Mouse (Mus musculus) heart, postnatal 0 days (tissue): ENCODE measurements at regions not wholly inside any gene's neighbourhood (a gene's known extent, or its start where the extent isn't known, plus 50 kb on each side); places are given as distances from the start of the nearest gene placed in this dataset.

Experiments
- ATAC-seq: fragments of 200-750 bp; cut with Nextera tagmentation; 2 replicates; pipeline ENCODE4 v1.8.0; 2017; ENCODE audit warnings: low read depth, moderate number of reproducible peaks, moderate library complexity; ENCODE audit not compliant: insufficient read depth
- DNase-seq: peaks from one replicate; pipeline ENCODE4 v3.0.0-alpha.2; 2016; ENCODE audit warnings: low spot score
- H3K27ac ChIP-seq: fragments of 300-500 bp; sonication (generic); 2 replicates; pipeline ENCODE4 v1.5.1; 2014; ENCODE audit warnings: low read depth, mild to moderate bottlenecking
- H3K27me3 ChIP-seq: fragments of 300-500 bp; sonication (generic); 2 replicates; pipeline ENCODE4 v1.6.1; 2014; ENCODE audit warnings: low read length, mixed read lengths; ENCODE audit not compliant: control insufficient read depth, insufficient read depth
- H3K36me3 ChIP-seq: fragments of 300-500 bp; sonication (generic); replicated peaks from 2 replicates; pipeline ENCODE4 v1.6.1; 2014; ENCODE audit warnings: low read length, mixed read lengths; ENCODE audit not compliant: control insufficient read depth, insufficient read depth
- H3K4me1 ChIP-seq: fragments of 300-500 bp; sonication (generic); 2 replicates; pipeline ENCODE4 v1.6.1; 2014; ENCODE audit warnings: antibody characterized with exemption; ENCODE audit not compliant: control insufficient read depth, insufficient read depth
- H3K4me2 ChIP-seq: fragments of 300-500 bp; sonication (generic); 2 replicates; pipeline ENCODE4 v1.6.1; 2014; ENCODE audit warnings: low read depth, mild to moderate bottlenecking, low read length, moderate library complexity
- H3K4me3 ChIP-seq: fragments of 300-500 bp; sonication (generic); 2 replicates; pipeline ENCODE4 v1.5.1; 2014; ENCODE audit warnings: low read depth, low read length
- H3K9ac ChIP-seq: fragments of 300-500 bp; sonication (generic); replicated peaks from 2 replicates; pipeline ENCODE4 v1.6.1; 2014; ENCODE audit warnings: low read depth, low read length, mixed read lengths
- H3K9me3 ChIP-seq: fragments of 300-500 bp; sonication (generic); replicated peaks from 2 replicates; pipeline ENCODE4 v1.6.1; 2016; ENCODE audit warnings: low read length; ENCODE audit not compliant: control insufficient read depth
- CTCF ChIP-seq: IDR thresholded peaks from 2 replicates; pipeline ENCODE4 v1.5.1; 2016; ENCODE audit warnings: antibody characterized with exemption, control low read depth, low read depth
- EP300 ChIP-seq: IDR thresholded peaks from 2 replicates; pipeline ENCODE4 v1.6.1; 2016; ENCODE audit warnings: antibody characterized with exemption, low read depth
- WGBS: fragments of 180-500 bp; shearing (Covaris S2); extraction: QIAGEN DNeasy Blood & Tissue Kit; methylation state at CpG from one replicate; pipeline ENCODE4 v1.1.7; 2014; 5-methylcytosine and 5-hydroxymethylcytosine counted together

GRCm38 (mm10) chr7:68571315-68571714 lies 177.7 kb downstream of the Arrdc4 start:
- DNase-seq (no peak), ATAC-seq (no peak)
- Histone ChIP-seq H3K4me3 (no peak overlapping the region), H3K9ac (no peak overlapping the region), H3K27me3 (no peaks in the 10 kb centered on the region), H3K9me3 (no peaks in the 10 kb centered on the region), H3K27ac (no peak overlapping the region), H3K4me2 (no peak overlapping the region), H3K4me1 (no peaks in the 10 kb centered on the region), H3K36me3 (no peaks in the 10 kb centered on the region)
- no peak for TF ChIP-seq CTCF
- no peak for TF ChIP-seq EP300
- 72% methylated on average over 4 of the region's 4 CpGs for WGBS

- 81% methylated on average over 9 of the region's 9 CpGs for WGBS
- no peaks in the 10 kb centered on the region for H3K27me3 ChIP-seq
- no peaks in the 10 kb centered on the region for H3K4me1 ChIP-seq
- no peaks in the 10 kb centered on the region for H3K9me3 ChIP-seq
- H3K4me2 ChIP-seq: no peak overlapping the region
- ATAC-seq: no peak
- DNase-seq: no peak
- H3K4me3 ChIP-seq: no peak overlapping the region
- H3K27ac ChIP-seq: no peak overlapping the region
- no peaks in the 10 kb centered on the region for H3K36me3 ChIP-seq
- H3K9ac ChIP-seq: no peak overlapping the region
- no peak for TF ChIP-seq CTCF
- TF ChIP-seq EP300: no peak
These were observed 180.9 kb downstream of the Arrdc4 start for GRCm38 (mm10) chr7:68568127-68568510.

DNA sequence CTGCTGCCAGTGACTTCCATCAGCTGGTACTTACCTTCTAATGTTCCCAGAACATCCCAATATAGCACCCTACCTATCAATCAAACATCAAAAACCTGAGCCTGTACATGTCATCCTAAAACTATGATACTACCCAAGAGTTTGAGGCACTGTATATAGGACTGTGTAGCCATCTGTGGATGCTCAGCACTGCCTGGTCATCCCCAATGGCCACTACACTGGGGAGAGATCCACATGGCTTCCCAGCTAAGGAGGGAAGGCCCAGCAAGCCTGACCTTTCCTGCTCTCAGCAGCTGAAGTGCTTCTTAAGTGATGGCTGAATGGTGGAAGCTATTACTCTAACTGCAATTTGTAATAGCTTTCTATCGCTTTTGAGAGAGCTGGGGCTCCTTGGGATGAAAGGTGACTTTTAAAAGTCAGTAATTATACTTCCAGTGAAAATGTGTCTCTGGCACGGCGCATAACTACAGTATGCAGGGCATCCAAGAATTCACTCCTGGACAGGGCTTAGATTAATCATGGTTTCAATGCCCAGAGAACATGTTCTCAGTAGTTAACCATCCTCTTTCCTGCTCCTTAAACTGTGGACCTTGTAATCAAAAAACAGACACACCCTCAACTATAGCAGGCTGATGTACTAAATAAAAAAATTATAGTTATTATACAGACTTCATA lies 181.5 kb downstream of the Arrdc4 start:
- TF ChIP-seq CTCF (no peak), EP300 (no peak)
- WGBS: 91% methylated on average over 3 of the region's 3 CpGs
- Histone ChIP-seq H3K27ac (no peak overlapping the region), H3K4me2 (no peak overlapping the region), H3K27me3 (no peaks in the 10 kb centered on the region), H3K4me3 (no peak overlapping the region), H3K9me3 (no peaks in the 10 kb centered on the region), H3K4me1 (no peaks in the 10 kb centered on the region), H3K9ac (no peak overlapping the region), H3K36me3 (no peaks in the 10 kb centered on the region)
- DNase-seq: no peak
- ATAC-seq: no peak

GRCm38 (mm10) chr7:68559440-68560343 lies 189.3 kb downstream of the Arrdc4 start:
- DNase-seq (no peak), ATAC-seq (no peak)
- H3K4me3 ChIP-seq: no peak overlapping the region
- no peaks in the 10 kb centered on the region for H3K9me3 ChIP-seq
- no peak overlapping the region for H3K27ac ChIP-seq
- no peaks in the 10 kb centered on the region for H3K4me1 ChIP-seq
- H3K27me3 ChIP-seq: no peaks in the 10 kb centered on the region
- 73% methylated on average over 15 of the region's 15 CpGs for WGBS
- TF ChIP-seq CTCF: no peak
- TF ChIP-seq EP300: no peak
- no peaks in the 10 kb centered on the region for H3K36me3 ChIP-seq
- no peak overlapping the region for H3K4me2 ChIP-seq
- H3K9ac ChIP-seq: no peak overlapping the region

DNA sequence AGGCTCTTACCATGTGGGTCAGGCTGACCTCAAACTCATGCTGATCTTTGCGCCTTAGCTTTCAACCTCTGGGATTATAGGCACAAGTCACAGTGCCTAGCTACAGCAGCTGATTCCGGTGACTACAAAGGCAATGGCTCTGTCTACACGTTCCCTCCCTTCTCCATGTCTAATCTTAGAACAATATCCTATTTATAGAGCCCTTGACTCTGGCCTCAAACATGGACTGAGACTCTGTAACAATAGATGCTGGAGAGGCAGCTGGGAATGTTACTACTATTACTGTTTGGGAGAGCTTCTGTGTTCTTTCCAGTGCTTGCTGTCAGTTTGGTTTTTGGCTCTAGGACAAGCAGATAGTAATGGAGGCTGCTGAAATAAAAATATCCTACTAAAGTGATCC lies 198.7 kb downstream of the Arrdc4 start:
- DNase-seq (peak; percentile 90), ATAC-seq (peak; percentile 94)
- H3K36me3 ChIP-seq: no peaks in the 10 kb centered on the region
- no peaks in the 10 kb centered on the region for H3K4me1 ChIP-seq
- peak overlapping the region; percentile 83 for H3K27ac ChIP-seq
- no peak overlapping the region for H3K4me2 ChIP-seq
- no peaks in the 10 kb centered on the region for H3K27me3 ChIP-seq
- no peak overlapping the region for H3K9ac ChIP-seq
- no peak for TF ChIP-seq CTCF
- 0 out of 2 replicates have a peak, but pooled peaks have one; percentile 27 for TF ChIP-seq EP300
- H3K9me3 ChIP-seq: no peaks in the 10 kb centered on the region
- 12% methylated on average over 3 of the region's 3 CpGs for WGBS
- no peak overlapping the region for H3K4me3 ChIP-seq
